Mouse (Mus musculus) hindbrain, embryonic 14.5 days (tissue): ENCODE data around the gene Agmo. TPM values are rescaled to one million over a fixed set of nuclear protein-coding genes. Genes with fewer than 3 reads are reported as not detected.

ENCODE experiments used
- ATAC-seq: fragments of 200-750 bp; cut with Nextera tagmentation; 2 replicates; pipeline ENCODE4 v1.8.0; 2017; ENCODE audit warnings: moderate number of reproducible peaks, mild to moderate bottlenecking, moderate TSS enrichment, moderate library complexity; ENCODE audit not compliant: low FRiP score
- DNase-seq: peaks from one replicate; pipeline ENCODE4 v3.0.0-alpha.2; 2015; ENCODE audit warnings: low spot score
- H3K27ac ChIP-seq: fragments of 300-500 bp; sonication (generic); 2 replicates; pipeline ENCODE4 v1.5.1; 2014; ENCODE audit warnings: mild to moderate bottlenecking, moderate library complexity
- H3K27me3 ChIP-seq: fragments of 300-500 bp; sonication (generic); 2 replicates; pipeline ENCODE4 v1.6.1; 2014; ENCODE audit warnings: mild to moderate bottlenecking, low read length, mixed read lengths; ENCODE audit not compliant: control insufficient read depth, insufficient read depth
- H3K36me3 ChIP-seq: fragments of 300-500 bp; sonication (generic); replicated peaks from 2 replicates; pipeline ENCODE4 v1.6.1; 2014; ENCODE audit not compliant: control insufficient read depth, insufficient read depth
- H3K4me1 ChIP-seq: fragments of 300-500 bp; sonication (generic); replicated peaks from 2 replicates; pipeline ENCODE4 v1.6.1; 2014; ENCODE audit warnings: antibody characterized with exemption, low read length, mixed read lengths; ENCODE audit not compliant: control insufficient read depth, insufficient read depth
- H3K4me2 ChIP-seq: fragments of 300-500 bp; sonication (generic); replicated peaks from 2 replicates; pipeline ENCODE4 v1.6.1; 2014; ENCODE audit warnings: mild to moderate bottlenecking, moderate library complexity
- H3K4me3 ChIP-seq: fragments of 300-500 bp; sonication (generic); replicated peaks from 2 replicates; pipeline ENCODE4 v1.5.1; 2014; ENCODE audit warnings: mild to moderate bottlenecking, low read length
- H3K9ac ChIP-seq: fragments of 300-500 bp; sonication (generic); 2 replicates; pipeline ENCODE4 v1.6.1; 2014
- H3K9me3 ChIP-seq: fragments of 300-500 bp; sonication (generic); 2 replicates; pipeline ENCODE4 v1.6.1; 2016; ENCODE audit warnings: low read length; ENCODE audit not compliant: control insufficient read depth
- WGBS: fragments of 180-500 bp; shearing (Covaris S2); extraction: QIAGEN DNeasy Blood & Tissue Kit; methylation state at CpG from one replicate; pipeline ENCODE4 v1.1.7; 2014; 5-methylcytosine and 5-hydroxymethylcytosine counted together
- polyA plus RNA-seq: library from polyadenylated mRNA; unstranded; fragments of >200 nt; fragmentation: Nextera tagmentation; extraction: Ambion mirVana; gene quantifications from 2 replicates; pipeline ENCODE4 v1.2.1, GENCODE M21; 2014

Agmo gene
- polyA plus RNA-seq, 1 experiment from 2014 or later: 1.2 TPM

DNA sequence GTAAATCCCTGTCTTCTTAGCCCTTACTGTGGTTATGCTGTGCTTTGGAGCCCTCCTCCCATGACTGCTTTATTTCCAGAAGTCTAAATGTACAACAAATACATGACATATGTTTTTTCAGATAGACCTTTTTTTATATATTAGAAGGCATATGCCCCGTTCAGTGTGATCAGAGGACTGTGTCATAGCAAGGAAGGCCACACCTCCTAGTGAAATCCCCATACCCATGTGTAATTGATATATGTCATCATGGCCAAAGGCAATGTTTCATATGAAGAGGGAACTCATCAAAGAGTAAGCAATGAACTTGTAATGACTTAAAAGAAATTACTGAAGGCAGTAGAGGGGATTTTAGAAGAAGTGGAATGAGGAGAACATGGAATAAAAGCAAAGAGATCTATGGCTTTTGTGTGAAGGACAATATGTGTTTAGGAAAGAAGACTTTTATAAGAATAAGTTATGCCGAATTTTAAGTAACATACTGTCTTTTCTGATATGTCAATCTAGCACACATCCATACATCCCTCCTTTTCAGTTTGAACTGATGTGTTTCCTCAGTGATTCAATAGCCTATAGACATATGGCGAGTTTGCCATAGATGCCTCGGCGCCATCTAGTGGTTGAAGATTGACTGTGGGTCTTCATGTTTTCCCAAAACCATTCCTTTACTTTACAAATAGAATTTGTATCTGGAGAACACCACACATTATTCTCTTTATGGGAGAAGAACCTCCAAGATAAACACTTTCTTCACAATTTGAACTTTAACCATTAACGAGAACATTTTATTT, 209.1 kb downstream of the Agmo start:
- DNase-seq (peak; percentile 87), ATAC-seq (no peak)
- H3K27ac ChIP-seq: no peak overlapping the region
- H3K4me1 ChIP-seq: peaks cover 3% of the 10 kb centered on the region; the same call in 1 of the 2 replicates
- no peaks in the 10 kb centered on the region for H3K36me3 ChIP-seq
- no peak overlapping the region for H3K9ac ChIP-seq
- H3K4me3 ChIP-seq: no peak overlapping the region
- H3K4me2 ChIP-seq: no peak overlapping the region
- WGBS: 15% methylated on average over 6 of the region's 6 CpGs
- H3K9me3 ChIP-seq: no peaks in the 10 kb centered on the region
- H3K27me3 ChIP-seq: no peaks in the 10 kb centered on the region

DNA sequence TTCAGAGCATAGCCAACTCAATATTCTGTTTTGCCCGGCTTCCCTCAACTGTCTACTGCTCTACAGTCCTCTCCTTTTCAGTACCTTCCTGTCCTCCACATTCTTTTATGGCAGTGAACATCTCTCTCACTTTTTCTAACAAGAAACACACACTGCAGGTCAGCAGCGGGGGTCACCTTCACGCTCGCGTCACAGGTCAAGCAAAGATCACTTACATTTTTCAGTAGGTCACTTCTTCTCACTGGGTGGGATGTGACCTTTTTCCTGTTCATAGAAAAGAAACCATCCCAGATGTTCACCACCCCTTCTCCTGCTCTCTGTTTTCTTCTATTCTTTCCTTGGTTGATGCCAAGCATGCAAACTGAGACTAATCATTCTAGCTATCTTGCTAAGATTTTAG, 230.2 kb downstream of the Agmo start:
- ATAC-seq (no peak), DNase-seq (no peak)
- 63% methylated on average over 5 of the region's 5 CpGs for WGBS
- H3K4me3 ChIP-seq: no peak overlapping the region
- H3K4me2 ChIP-seq: no peak overlapping the region
- H3K9ac ChIP-seq: no peak overlapping the region
- no peaks in the 10 kb centered on the region for H3K27me3 ChIP-seq
- no peak overlapping the region for H3K27ac ChIP-seq
- no peaks in the 10 kb centered on the region for H3K9me3 ChIP-seq
- H3K36me3 ChIP-seq: no peaks in the 10 kb centered on the region
- no peaks in the 10 kb centered on the region for H3K4me1 ChIP-seq

- Histone ChIP-seq H3K4me2 (no peak overlapping the region), H3K9me3 (no peaks in the 10 kb centered on the region), H3K27me3 (no peaks in the 10 kb centered on the region), H3K4me1 (no peaks in the 10 kb centered on the region), H3K4me3 (no peak overlapping the region), H3K36me3 (no peaks in the 10 kb centered on the region), H3K27ac (no peak overlapping the region), H3K9ac (no peak overlapping the region)
- DNase-seq (no peak), ATAC-seq (no peak)
- 98% methylated on average over 2 of the region's 2 CpGs for WGBS
Observed at GRCm38 (mm10) chr12:37476849-37477248, 235.4 kb downstream of the Agmo start.

DNA sequence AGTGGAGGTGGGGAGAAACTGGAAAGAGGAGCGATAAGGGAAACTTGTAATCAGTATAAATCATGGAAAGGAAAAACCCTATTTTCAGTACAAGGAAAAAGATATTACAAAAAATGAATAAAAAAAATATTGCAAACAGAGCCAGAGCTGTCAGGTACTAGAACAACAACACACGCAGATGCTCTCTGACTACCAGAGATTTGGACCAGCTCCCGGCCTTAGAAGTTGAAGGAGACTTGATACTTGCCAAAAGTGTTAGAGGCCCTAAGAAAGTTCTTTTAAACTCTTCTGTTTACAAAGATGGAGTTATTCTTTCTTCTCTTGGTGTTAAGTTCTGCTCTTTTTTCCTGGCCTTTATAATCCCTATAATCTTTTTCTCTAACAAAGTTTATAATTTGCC, 246.6 kb downstream of the Agmo start:
- Histone ChIP-seq H3K36me3 (no peaks in the 10 kb centered on the region), H3K9ac (no peak overlapping the region), H3K27me3 (no peaks in the 10 kb centered on the region), H3K4me2 (no peak overlapping the region), H3K27ac (no peak overlapping the region), H3K4me1 (no peaks in the 10 kb centered on the region), H3K9me3 (no peaks in the 10 kb centered on the region), H3K4me3 (no peak overlapping the region)
- WGBS: 96% methylated on average over 3 of the region's 3 CpGs
- ATAC-seq (no peak), DNase-seq (no peak)

DNA sequence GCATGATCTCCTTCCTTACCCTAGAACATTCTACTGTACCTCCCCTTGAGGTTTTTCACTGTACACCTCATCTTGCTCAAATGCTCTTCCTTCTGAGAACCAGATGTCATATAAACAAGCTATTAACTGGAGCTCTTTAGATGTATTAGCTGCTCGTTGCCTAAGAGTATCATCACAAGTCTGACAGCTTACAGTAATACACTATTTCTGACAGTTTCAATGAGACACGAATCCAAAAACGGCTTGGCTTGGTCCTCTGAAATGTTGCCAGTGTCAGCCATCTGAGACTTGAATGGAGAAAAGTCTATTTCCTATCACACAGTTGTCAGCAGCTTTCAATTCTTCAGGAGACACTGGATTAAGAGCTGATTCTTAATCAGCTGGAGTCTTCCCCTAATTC, 257.4 kb downstream of the Agmo start:
- 81% methylated on average over 3 of the region's 3 CpGs for WGBS
- Histone ChIP-seq H3K4me3 (no peak overlapping the region), H3K4me1 (no peaks in the 10 kb centered on the region), H3K36me3 (no peaks in the 10 kb centered on the region), H3K9me3 (no peaks in the 10 kb centered on the region), H3K27me3 (no peaks in the 10 kb centered on the region), H3K9ac (no peak overlapping the region), H3K4me2 (no peak overlapping the region), H3K27ac (no peak overlapping the region)
- ATAC-seq (no peak), DNase-seq (no peak)

DNA sequence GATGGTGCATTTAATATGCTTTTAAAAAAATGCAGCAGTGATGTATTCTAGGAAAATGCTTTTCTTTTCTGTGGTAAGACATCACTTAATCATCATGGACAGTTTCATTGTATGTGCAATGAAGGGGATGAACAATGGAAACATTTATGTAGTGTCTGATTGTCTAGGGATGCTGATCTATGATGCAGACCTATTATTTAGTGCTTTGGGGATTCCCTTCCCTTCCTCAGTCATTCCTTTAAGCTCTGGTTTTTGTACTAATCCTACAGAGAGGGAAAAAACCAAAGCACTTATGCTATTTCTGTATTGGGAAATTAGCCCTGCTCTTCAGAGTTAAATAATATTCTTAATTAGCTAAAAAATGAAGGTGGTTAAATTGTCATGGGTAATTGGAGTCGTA, 266.0 kb downstream of the Agmo start:
- WGBS: 64% methylated on average over 1 of the region's 1 CpGs
- Histone ChIP-seq H3K4me3 (no peak overlapping the region), H3K4me2 (no peak overlapping the region), H3K27ac (no peak overlapping the region), H3K9ac (no peak overlapping the region), H3K9me3 (no peaks in the 10 kb centered on the region), H3K27me3 (no peaks in the 10 kb centered on the region), H3K4me1 (no peaks in the 10 kb centered on the region), H3K36me3 (no peaks in the 10 kb centered on the region)
- ATAC-seq: no peak
- no peak for DNase-seq

- Histone ChIP-seq H3K27me3 (no peaks in the 10 kb centered on the region), H3K4me2 (no peak overlapping the region), H3K4me1 (no peaks in the 10 kb centered on the region), H3K4me3 (no peak overlapping the region), H3K27ac (no peak overlapping the region), H3K9ac (no peak overlapping the region), H3K36me3 (no peaks in the 10 kb centered on the region), H3K9me3 (no peaks in the 10 kb centered on the region)
- WGBS: 73% methylated on average over 2 of the region's 2 CpGs
- no peak for DNase-seq
- no peak for ATAC-seq
Observed at GRCm38 (mm10) chr12:37507826-37508225, 266.4 kb downstream of the Agmo start.

- ATAC-seq: no peak
- Histone ChIP-seq H3K36me3 (no peaks in the 10 kb centered on the region), H3K27me3 (no peaks in the 10 kb centered on the region), H3K4me1 (no peaks in the 10 kb centered on the region), H3K9me3 (peaks cover 9% of the 10 kb centered on the region; the same call in 1 of the 2 replicates), H3K4me3 (no peak overlapping the region), H3K27ac (no peak overlapping the region), H3K9ac (no peak overlapping the region), H3K4me2 (no peak overlapping the region)
- 62% methylated on average over 1 of the region's 1 CpGs for WGBS
- no peak for DNase-seq
Observed at GRCm38 (mm10) chr12:37521772-37522171, 280.3 kb downstream of the Agmo start.

DNA sequence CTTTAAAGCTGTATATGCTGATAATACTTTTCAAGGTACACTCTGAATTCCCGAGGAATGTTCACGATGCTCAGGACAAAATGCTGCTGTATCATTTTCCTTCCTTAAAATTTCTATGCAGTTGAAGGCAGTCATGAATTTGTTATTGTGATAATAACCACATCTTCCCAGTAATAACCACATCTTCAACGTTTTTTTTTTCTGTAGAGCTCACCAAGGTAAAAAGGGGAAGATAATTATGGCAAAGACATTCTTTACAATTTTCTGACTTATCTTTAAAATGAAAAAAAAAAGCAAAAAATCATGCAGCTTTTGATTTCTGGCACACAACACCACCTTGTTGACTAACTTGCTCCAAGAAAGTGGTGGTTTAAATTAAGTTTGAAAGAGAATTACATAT, 283.2 kb downstream of the Agmo start:
- no peaks in the 10 kb centered on the region for H3K4me1 ChIP-seq
- DNase-seq: no peak
- H3K27ac ChIP-seq: no peak overlapping the region
- H3K4me3 ChIP-seq: no peak overlapping the region
- peaks cover 9% of the 10 kb centered on the region; the same call in 1 of the 2 replicates for H3K9me3 ChIP-seq
- 84% methylated on average over 3 of the region's 3 CpGs for WGBS
- H3K4me2 ChIP-seq: no peak overlapping the region
- H3K36me3 ChIP-seq: no peaks in the 10 kb centered on the region
- no peak overlapping the region for H3K9ac ChIP-seq
- no peak for ATAC-seq
- no peaks in the 10 kb centered on the region for H3K27me3 ChIP-seq

DNA sequence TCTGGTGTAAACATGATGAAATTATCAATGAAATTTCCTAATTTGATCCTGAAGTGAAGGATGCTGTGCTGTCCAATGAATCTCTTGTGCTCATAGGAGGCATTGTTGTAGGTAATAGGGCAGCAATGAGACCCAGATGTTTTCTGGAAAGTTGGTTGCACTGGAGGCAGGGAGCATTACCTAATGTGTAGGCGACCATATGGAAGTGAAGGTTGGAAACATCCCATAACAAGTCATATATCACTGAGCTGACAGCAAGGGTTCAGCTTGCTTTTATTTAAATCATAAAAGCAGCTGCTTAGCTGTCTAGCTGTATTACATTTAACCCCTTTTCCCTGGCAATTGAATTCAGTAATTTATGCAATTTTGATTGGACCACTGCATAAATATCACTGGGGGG, 299.6 kb downstream of the Agmo start:
- ATAC-seq: peak; percentile 8; the same call in 1 of the 2 replicates
- WGBS: 41% methylated on average over 1 of the region's 1 CpGs
- H3K4me2 ChIP-seq: no peak overlapping the region

More for the DNA sequence above, 299.6 kb downstream of the Agmo start:
- H3K27ac ChIP-seq: no peak overlapping the region
- no peaks in the 10 kb centered on the region for H3K36me3 ChIP-seq
- no peak for DNase-seq
- H3K4me3 ChIP-seq: no peak overlapping the region
- no peak overlapping the region for H3K9ac ChIP-seq
- H3K9me3 ChIP-seq: no peaks in the 10 kb centered on the region
- no peaks in the 10 kb centered on the region for H3K27me3 ChIP-seq
- H3K4me1 ChIP-seq: no peaks in the 10 kb centered on the region
